Mouse (Mus musculus): Measurements from ENCODE around the gene Mrtfb. TPM values are rescaled to one million over a fixed set of nuclear protein-coding genes. Genes with fewer than 3 reads are reported as not detected.
A peak's percentile ranks its signal among the peaks of the same experiment; 100 is the strongest.

Gene Mrtfb
- total RNA-seq, 2 experiments from 2014 or later, result 168 to 208 TPM

DNA sequence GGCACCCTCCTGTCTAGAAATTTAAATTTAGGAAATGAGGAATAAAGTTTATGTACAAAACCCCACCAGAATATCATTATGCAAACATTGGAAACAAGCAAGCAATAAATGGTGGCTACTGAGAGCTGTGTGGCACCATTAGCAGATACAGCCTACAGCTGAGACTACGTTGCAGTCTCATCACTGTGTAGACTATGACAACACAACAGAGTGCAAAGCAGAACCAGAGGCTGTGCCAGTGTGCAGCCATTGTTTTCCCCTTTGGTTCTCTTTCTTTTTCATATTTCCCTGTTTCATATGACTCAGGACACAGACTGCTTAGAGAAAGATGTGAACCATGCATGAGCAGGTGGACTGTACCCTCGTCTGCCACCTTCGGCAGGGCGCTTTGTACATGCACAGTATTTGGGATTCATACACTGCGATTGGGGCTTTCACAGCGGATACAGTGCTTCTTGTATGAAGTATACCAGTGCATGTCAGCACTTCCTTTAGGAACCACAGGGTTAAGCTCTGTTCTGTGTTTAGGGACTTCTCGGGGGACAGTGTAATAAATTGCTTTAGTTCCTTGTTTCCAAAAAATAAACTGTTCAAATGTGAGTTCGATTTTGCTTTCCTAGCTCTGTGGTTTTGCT is 116.7 kb downstream of the Mrtfb start:
- intact Hi-C loops (cut with DNase I), result no loop called here
- no peak for DNase-seq (ENCODE audit: low spot score in 2 of 2)

DNA sequence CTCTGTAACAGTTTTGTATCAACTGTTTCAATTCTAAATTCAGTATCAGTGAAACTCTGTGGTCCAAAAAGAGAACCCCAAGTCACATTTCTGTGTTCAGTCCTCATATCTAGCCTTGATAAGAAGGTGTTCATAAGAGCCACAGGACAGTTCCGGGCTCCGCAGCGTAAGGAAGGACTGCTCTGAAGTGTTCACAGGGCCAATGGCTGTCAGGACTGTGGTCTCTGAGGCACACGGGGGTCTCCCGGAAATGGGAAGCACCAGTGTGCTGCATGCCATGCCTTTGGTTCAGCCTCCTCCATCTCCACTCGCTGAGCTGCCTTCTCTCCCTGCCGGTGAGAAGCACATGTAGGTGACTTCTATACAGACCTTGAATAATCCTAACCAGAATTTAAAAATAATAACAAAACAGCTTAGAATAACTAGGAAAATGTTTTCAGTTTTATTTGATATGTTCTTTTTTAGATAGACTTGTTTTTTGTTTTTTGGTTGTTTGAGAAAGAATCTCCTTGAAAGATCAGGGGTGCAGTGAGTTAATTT is 120.7 kb downstream of the Mrtfb start:
- no peak for DNase-seq (ENCODE audit: low spot score in 2 of 2)
- intact Hi-C loops (cut with DNase I), result no loop called here

DNA sequence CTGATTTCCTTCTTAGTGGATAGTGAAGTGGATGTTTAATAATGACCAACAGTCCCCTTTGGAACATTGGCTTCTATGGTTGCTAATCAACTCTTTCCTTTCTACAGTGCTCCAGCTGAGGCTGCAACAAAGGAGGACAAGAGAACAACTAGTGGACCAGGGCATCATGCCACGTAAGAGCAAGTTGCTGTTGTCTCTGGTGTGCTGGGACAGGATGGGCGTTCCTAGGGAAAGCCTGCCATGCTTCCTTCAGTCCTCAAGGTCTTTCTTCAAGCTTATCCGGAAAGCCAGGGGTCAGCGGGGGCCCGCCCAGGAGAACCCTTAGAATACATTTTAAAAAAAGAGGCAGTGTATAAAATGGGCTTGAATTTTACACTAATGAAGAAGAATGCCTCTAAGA is 121.9 kb downstream of the Mrtfb start:
- intact Hi-C loops (cut with DNase I), result no loop called here
- no peak for DNase-seq (ENCODE audit: low spot score in 2 of 2)

DNA sequence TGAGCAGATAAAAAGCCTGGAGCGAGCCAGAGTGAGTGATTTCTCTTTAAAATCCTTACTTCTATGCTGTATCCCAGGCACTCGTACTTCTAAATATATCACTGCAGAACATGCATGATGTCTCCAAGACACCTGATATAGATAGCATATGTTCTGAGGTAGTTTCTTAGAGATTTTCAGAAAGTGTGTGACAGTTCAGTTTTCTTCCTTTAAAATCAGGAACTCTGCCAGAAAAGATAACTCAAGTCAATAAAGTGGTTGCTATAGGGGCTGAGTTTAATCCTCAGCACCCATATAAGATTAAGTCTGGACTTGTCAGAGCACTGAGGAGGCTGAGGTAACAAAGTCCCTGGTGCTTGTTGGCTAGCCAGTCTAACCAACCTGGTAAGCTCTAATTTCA is 123.6 kb downstream of the Mrtfb start:
- intact Hi-C loops (cut with DNase I), result no loop called here
- DNase-seq (ENCODE audit: low spot score in 2 of 2), result no peak

DNA sequence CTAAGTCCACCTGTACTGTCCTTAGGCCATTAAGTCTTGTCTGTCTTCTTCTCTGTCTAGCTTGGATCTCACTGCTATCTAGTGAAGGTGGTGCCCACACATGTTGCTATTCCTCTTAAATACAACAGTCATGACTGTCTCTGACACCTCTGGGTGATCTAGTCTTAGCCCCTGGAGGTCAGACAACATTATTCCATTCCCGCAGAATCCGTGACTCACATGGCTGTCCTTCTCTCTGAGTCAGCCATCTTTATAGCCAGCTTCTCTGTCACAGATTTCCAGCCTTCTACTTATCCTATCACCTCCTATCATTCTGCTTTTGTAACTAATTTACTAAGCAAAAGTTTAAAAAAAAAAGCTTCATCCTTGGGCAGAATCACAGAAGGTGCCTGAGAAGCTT is 125.5 kb downstream of the Mrtfb start:
- DNase-seq (ENCODE audit: low spot score in 2 of 2), result no peak
- intact Hi-C loops (cut with DNase I), result no loop called here

DNA sequence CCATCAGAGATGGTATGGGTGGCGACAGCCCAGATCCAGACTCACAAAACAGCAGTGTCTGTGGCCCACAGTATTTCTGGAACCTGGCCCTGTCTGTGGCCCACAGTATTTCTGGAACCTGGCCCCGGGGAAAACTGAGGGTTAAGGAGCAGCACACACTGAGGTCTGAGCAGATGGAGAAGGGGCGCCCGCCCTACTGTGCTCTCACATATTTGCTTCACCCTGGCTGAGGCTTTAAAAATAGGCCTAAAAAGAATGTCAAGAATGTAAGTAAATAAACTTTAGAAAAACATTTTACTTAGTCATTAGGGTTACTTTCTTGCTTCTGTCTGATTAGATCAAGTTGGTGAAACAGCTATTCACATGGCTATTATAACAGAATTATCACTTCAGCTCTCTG is 131.0 kb downstream of the Mrtfb start:
- DNase-seq (ENCODE audit: low spot score in 2 of 2), result no peak
- intact Hi-C loops (cut with DNase I), result no loop called here

DNA sequence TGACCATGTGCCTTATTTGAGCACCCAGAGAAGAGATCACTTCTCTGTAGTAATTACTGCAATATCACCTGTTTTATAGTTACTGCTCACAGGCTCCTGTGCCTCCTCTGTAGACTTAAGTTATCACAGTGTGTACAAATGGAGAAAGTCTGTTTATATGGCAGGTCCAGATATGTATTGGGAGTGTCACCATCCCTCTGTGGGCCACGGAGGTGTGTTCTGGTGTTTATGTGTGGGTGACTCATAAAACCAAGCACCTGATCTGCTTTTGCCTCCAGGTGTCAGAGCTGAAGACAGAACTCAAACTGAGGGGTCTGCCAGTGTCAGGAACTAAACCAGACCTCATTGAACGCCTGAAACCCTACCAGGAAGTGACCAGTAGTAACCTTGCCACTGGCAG is 144.1 kb downstream of the Mrtfb start:
- intact Hi-C loops (cut with DNase I), result no loop called here
- no peak for DNase-seq (ENCODE audit: low spot score in 2 of 2)

DNA sequence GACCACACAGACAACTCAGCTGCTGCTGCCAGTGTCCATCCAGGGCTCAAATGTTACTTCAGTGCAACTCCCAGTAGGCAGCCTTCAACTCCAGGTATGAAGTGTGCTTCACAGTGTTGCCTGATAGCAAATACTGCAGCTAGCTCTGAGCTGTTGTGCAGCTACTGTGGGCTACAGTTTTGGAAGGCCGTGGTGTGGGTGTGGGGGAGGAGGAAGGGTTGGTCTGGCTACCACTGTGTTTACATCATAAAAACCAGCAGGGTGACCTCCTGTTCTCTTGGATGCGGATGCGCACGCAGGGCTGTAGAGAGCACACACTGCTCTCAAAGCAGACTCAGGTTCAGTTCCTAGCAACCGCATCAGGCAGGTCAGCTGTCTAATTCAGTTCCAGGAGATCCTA is 145.3 kb downstream of the Mrtfb start:
- DNase-seq (ENCODE audit: low spot score in 2 of 2), result no peak
- intact Hi-C loops (cut with DNase I), result no loop called here

DNA sequence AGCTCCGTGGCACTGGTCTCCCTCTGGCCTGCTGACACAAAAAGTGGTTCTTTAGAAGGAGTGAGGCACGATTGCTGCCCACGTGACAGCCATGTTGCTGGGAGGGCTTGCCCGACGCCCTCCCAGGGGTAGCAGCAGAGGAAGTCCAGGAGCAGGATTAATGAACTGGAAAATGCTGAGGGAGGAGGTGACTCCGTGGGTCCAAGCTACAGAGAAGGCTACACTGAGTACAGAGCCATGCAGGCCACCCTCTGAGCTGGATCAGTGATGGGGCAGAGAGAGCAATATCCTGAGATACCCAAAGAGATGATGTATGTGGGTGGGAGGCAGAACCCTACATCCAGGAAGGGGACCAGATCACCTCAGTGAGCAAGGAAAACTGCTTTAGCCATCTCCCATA is 148.4 kb downstream of the Mrtfb start:
- DNase-seq (ENCODE audit: low spot score in 2 of 2), result no peak
- intact Hi-C loops (cut with DNase I), result no loop called here

DNA sequence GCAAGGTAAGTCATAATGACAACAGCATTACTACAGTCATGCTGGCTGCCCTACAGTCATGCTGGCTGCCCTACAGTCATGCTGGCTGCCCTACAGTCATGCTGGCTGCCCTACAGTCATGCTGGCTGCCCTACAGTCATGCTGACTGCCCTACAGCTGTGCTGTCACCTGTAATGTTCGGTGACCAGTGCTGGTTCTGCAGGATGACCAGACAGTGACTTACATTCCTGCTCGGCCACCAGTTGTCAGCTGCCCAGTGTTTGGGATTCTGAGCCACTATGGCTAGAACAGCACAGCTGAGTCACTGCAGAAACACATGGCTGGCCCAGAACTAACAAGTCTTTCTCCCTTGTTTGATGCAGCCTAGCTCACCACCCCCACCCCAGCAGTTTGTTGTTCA is 149.1 kb downstream of the Mrtfb start:
- intact Hi-C loops (cut with DNase I), result no loop called here
- DNase-seq (ENCODE audit: low spot score in 2 of 2), result no peak

DNA sequence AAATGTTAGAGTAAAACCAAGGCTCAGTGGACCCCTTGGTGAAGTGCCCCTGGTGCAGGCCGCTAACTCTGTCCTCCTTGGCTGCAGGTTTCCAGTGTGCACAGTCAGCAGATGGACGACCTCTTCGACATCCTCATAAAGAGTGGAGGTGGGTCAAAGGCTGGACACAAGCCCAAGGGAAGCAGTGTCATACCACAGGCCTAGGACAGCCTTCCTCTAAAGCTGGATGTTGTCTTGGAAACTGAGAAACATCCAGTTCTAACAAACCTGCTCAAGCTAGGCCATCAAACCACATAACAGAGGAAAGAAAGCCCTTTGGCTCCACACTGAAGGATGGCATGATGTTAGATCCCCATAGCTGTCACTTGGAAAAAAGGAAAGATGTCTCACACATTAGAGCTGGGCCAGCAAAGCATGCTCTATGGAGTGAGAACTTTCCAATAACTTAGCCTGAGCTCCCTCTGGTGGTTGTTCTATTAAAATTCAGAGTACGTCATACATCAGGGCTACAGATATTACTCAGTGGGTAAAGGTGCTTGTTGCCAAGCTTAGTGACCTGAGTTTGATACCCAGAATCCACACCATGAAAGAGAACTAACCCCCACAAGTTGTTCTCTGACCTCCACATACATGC is 153.4 kb downstream of the Mrtfb start:
- no peak for DNase-seq (ENCODE audit: low spot score in 2 of 2)
- intact Hi-C loops (cut with DNase I), result no loop called here

DNA sequence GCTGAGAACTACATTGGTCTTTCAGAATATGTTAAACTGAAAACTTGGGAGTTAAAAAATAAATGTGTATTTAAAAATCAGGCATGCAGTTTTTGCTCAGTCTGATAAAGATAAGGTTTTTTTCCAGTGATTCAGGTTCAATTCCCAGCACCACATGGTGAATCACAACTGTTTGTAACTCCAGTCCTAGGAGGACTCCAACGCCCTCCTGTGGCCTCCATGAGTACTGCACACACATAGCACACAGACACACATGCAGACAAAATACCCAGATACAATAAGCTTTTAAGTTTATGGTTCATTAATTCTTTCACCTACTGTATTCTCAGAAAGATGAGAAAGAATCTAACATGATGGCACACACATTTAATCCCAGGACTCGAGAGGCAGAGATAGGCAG is 154.5 kb downstream of the Mrtfb start:
- intact Hi-C loops (cut with DNase I), result no loop called here
- DNase-seq (ENCODE audit: low spot score in 2 of 2), result no peak

DNA sequence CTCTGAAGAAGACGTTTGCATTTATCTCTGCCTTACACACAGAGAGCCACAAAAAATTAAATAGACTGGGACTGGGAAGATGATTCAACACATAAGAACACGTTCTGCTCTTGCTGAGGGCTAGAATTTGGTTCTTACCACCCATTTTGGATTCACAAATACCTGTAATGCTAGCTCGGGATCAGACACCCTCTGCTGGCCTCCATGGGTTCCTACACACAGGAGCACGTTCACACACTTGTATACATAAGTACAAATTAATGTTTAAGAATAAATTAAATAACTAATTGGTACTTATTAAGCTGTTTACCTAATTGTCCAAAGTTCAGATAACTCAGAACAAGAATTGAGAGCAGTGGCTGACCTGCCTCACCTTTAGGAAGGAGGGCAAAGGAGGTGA is 155.2 kb downstream of the Mrtfb start:
- no peak for DNase-seq (ENCODE audit: low spot score in 2 of 2)
- intact Hi-C loops (cut with DNase I), result no loop called here

DNA sequence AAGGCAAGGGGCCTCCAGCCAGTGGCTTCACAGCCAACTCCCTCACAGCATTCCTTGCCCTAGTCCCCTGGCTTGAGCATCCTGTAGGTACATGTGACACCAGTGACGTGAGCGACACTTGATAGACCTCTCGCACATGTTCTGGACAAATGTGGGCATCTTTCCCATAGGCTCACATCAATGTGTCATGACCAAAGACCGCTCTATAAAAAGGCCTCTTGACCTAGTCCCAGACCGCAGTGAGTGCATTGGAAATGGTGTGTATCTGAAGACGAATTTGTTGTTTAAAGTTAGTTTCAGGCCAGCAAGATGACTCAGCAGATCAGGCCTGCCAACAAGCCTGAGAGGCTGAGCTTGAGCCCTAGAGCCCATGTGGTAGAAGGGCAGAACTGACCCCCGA is 158.3 kb downstream of the Mrtfb start:
- DNase-seq (ENCODE audit: low spot score in 2 of 2), result no peak
- intact Hi-C loops (cut with DNase I), result no loop called here

DNA sequence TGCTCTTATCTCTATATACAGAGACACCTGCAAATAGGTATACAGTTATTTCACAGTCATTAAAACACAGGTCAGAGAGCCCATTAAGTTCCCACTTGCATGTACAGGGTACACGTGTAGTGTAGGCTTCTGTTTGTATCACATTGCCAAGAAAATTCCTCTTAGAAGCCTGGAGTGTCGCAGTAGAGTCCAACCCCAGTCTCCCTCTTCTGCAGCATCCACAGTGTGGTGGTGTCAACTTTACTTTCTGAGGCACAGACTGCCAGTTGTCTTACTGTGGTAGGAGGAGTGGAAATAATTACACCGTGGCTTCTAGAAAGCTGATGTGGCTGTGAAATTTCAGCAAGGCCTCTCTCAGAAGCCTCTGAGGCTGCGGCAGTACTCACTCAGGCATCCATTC is 158.7 kb downstream of the Mrtfb start:
- intact Hi-C loops (cut with DNase I), result no loop called here
- no peak for DNase-seq (ENCODE audit: low spot score in 2 of 2)

DNA sequence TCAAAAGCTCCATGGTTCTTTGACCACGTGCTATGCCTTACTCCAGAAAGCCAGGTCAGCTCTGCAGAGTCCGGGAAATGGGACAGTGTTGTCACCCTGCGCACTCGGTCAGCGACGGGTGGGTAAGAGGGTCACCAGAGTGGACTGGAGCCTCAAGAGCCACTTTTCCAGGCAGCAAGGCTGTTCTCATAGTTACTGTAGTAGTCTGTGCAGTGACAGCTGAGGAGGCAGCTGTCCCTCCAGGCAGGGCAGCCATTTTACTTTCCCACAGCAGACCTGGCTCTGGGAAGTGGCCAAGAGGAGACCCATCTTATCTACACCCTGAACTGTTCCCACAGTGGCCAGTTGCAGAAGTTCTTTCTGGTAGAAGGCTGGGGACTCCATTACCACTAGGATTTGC is 159.2 kb downstream of the Mrtfb start:
- intact Hi-C loops (cut with DNase I), result no loop called here
- DNase-seq (ENCODE audit: low spot score in 2 of 2), result no peak

DNA sequence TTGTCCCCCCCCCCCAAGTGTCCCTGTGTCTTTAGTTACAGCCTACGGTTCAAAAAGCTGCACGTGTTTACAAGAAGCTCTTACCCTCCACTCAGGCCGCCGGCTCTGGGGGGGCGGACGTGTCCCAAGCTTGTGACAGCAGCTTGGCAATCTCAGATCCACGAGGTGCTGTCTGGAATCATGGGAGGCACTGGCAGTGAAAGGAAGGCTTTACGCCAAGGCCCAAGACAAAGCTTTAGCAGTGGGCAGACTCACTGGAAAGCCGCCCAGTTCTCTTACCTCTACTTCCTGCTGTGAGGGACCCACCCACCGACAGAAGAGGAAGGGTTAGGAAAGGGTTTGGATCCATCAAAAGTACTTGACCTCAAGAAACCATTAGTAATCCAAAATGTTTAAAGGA is 160.2 kb downstream of the Mrtfb start:
- DNase-seq (ENCODE audit: low spot score in 2 of 2), result peak; percentile 40 to 54

DNA sequence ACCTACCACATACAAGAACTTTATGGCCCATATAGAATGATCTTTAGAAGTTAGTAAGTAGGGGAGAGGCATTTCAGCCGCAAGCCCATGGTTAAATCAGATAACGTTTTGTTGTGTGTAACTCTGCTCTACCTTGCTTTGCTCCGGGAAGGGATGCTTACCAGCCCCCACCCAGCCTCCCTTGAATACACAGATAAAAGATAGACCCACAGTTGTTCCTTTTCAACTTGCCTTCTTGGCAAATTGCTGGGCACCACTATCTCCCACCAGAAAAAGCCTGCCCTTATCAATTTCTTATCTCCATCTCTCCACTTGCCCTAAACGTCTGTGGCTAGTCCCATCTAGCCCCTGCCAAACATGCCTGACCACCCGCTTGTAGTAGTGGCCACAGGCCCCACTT is 161.6 kb downstream of the Mrtfb start:
- no peak for DNase-seq (ENCODE audit: low spot score in 2 of 2)
- intact Hi-C loops (cut with DNase I), result no loop called here

More for the DNA sequence above, 160.2 kb downstream of the Mrtfb start:
- intact Hi-C loops (cut with DNase I), result no loop called here

DNA sequence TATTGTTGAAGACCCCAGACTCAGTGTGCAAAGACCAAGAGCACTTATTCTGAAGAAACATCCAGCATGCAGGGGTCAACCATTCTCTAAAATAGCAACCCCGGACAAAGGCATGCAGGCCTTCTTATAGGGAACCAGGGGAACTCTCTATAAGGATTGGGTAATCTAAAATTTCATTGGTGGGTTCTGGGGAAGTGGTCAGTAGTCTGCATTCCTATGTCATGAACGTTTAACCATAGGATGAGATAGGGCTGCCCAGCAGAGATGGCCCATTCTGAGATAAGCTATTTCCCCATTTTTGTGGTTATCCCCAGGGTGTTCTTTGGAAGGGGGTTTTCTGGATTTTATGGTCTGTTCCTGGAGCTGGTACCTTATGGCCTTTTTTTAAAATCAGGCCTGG is 163.5 kb downstream of the Mrtfb start:
- no peak for DNase-seq (ENCODE audit: low spot score in 2 of 2)
- intact Hi-C loops (cut with DNase I), result no loop called here

DNA sequence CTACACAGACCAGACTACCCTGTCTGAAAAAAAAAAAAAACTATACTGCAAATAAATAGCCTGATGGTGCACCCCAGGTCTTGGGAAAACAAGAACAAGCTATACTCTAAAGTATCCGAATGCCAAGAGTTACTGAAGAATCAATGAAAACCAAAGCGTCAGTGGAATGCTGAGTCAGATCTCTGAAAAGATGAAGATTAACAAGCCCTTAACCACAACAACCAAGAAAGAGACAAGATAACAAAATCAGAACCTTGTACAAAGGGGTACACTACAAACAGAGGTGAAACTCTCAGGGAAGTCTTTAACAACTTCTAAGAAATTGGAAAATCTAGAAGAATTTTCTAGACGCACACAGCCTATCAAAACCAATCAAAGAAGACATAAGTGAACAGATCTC is 166.2 kb downstream of the Mrtfb start:
- no peak for DNase-seq (ENCODE audit: low spot score in 2 of 2)
- intact Hi-C loops (cut with DNase I), result no loop called here

DNA sequence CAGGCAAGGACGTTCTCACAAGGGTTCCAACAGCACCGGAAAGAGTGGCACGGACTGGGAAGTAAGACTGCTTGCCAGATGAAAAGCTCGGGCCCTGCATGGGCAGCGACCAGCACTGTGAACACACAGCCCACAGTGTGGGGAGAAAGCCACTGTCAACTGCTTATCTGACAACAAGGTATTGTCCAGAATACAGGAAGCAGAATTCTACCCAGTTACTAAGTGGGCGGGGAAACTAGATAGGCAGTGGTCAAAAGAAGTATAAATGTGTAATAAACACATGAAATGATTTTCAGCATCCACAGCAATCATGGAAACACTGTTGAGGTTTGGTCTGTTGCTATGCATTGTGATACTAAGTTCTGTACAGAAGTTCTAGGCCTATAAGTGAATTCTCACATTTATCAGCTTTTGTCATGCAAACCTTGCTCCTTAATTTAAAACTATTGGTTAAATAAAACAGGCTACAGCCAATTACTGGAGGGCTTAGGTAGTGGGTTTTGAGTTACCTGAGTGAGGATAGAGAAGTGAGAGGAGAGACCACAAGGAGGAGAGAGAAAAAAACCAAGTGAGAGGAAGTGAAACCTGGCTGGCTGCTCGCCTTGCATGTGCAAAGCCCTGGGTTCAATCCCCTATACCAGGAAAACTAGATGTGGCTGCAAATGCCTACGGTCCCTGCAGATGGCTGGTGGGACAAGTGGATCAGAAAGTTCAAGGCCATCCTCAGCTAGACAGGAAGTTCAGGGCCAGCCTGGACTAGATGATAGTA is 167.5 kb downstream of the Mrtfb start:
- intact Hi-C loops (cut with DNase I), result no loop called here

More for the DNA sequence above, 167.5 kb downstream of the Mrtfb start:
- DNase-seq (ENCODE audit: low spot score in 2 of 2), result no peak

All from left cerebral cortex, postnatal 36 days (tissue).